Mouse (Mus musculus): ENCODE measurements around the gene Tmem80. TPM values are rescaled to one million over a fixed set of nuclear protein-coding genes. Genes with fewer than 3 reads are reported as not detected.

Gene Tmem80
- 53.1 and 54.7 TPM in 2 replicates for polyA plus RNA-seq (2015; fragmentation: Nextera tagmentation; extraction: Ambion mirVana)

DNA sequence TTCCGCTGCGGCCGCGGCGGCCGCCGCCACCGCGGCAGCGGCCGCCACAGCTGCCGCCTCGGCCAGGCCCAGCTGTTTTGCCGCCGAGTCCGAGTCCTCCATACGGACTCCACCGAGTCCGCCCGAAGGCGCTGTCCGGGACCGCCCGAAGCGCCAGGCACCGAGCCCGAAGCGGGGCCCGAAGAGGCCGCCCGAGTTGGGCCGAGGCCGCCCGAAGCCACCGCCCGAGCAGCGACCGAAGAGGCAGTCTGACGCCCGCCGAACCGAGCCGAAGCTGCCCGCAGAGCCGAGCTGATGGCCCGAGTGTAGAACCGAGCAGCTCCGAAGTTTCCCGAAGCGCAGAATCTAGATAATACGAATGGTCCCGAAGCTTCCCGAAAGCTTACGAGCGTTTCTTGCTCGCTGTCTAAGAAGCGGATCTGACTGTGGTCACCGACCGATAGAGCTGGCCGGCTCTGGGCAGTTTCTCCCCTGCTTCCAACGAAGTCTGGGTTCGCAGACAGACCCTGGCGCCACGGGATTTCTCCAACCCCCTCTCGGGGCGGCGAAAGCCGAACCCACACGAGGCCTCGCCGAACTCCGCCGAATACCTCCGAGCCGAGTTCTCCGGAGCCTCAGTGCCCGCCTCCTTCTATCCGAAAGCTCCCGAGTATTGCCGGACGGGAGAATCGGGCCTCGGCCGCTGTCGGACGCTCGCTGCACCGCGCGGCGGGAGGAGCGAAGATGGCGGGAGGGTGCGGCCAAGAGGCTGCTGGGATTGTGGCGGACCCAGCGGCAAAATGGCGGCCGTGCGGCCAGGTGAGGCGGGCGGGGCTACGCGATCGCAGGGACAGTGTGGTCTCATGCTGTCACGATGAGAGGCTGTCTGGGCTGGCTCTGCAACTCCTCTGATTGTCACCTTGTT is at the start of gene Tmem80, which contains the start of gene Deaf1:
Tmem80 (plus strand) TSS at position 271 of the 904 bp plus-strand sequence.
Deaf1 (minus strand) TSS at position 222 of the 904 bp plus-strand sequence.
- Histone ChIP-seq H3K27me3 (ENCODE audit: control insufficient read depth, insufficient read depth, low read depth, low read length) (no peaks in the 10 kb centered on the region), H3K4me3 (ENCODE audit: low read depth, low read length) (peak within 1 kb of the TSS; percentile 48), H3K36me3 (ENCODE audit: control insufficient read depth, insufficient read depth, low read length) (peaks cover 3% of the 10 kb centered on the region; the same call in 1 of the 2 replicates), H3K4me2 (ENCODE audit: low read length) (peak within 1 kb of the TSS; percentile 87), H3K4me1 (ENCODE audit: control insufficient read depth, insufficient read depth, low read length) (peaks cover 30% of the 10 kb centered on the region), H3K9ac (ENCODE audit: low read depth, low read length) (peak within 1 kb of the TSS; percentile 96), H3K27ac (ENCODE audit: low read length) (peak within 1 kb of the TSS; percentile 100), H3K9me3 (replicated peaks; ENCODE audit: control insufficient read depth, low read length, poor library complexity, severe bottlenecking) (no peaks in the 10 kb centered on the region)
- peak; percentile 97 for ATAC-seq
- WGBS: under 1% methylated on average over 99 of the region's 105 CpGs

DNA sequence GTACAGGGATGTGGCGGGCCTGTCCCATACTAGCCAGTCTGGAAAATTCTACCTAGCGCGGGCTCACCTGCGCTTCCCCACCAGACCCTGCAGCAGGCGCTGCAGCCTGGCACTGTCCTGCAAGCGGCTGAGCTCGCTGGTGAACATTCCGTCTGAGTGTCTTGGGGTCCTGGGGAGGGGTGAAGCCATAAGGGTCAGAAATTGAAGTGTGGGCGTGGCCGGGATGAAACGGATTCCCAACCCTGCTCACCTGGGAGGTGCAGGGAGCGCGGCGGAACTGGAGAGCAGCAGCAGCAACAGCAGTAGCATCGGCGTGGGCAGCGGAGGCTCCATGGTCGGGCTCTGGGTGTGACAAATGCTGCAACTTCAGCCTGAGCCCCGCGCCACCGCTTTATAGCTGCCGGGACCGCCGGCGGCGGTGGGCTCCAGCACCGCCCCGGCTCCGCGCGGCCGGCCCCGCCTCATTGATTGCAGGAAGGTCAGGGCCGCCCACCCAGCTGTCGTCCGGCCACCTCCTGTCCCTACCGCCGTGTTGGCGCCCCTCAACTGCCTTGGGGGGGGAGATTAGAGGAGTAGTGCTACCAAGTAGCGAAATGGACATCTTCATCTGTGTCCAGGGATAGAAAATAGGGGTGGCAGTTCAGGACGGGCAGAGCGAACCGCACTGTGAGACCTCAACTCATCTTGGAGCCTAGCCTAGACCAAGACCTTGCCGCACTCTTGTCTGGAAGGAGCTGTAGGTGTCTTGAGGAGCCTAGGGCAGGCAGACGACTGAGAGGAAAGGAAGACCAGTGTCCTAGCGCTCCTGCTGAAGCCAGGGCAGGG is 48.6 kb upstream of the Tmem80 start, which contains the start of gene Sct:
Sct (minus strand) TSS at position 368 of the 825 bp plus-strand sequence.
- 2% methylated on average over 44 of the region's 46 CpGs for WGBS
- ATAC-seq: peak; percentile 82

DNA sequence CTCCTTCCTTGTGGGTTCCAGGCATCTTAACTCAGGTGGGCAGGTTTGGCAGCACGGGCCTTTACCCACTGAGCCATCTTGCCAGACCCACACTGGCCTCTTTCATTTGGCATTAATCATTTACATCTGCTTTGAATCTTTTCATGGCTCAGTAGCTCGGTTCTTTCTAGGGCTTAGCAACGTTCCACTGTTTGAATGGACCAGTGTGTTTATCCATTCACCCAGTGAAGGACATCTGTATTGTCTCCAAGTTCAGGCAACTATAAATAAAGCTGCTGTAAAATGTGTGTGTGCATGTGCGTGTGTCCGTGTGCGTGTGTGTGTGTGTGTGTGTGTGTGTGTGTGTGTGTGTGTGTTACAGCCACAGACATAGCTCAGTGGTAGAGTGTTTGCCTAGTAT is 46.1 kb upstream of the Tmem80 start:
- Histone ChIP-seq H3K9ac (ENCODE audit: low read depth, low read length) (no peak overlapping the region), H3K36me3 (ENCODE audit: control insufficient read depth, insufficient read depth, low read length) (no peaks in the 10 kb centered on the region), H3K4me2 (ENCODE audit: low read length) (no peak overlapping the region), H3K27ac (ENCODE audit: low read length) (no peak overlapping the region), H3K9me3 (replicated peaks; ENCODE audit: control insufficient read depth, low read length, poor library complexity, severe bottlenecking) (no peaks in the 10 kb centered on the region), H3K4me3 (ENCODE audit: low read depth, low read length) (no peak overlapping the region), H3K4me1 (ENCODE audit: control insufficient read depth, insufficient read depth, low read length) (peaks cover 5% of the 10 kb centered on the region), H3K27me3 (ENCODE audit: control insufficient read depth, insufficient read depth, low read depth, low read length) (peaks cover 5% of the 10 kb centered on the region)
- WGBS: 57% methylated on average over 6 of the region's 6 CpGs
- no peak for ATAC-seq

More for the DNA sequence above, 48.6 kb upstream of the Tmem80 start, which contains the start of gene Sct:
- Histone ChIP-seq H3K9me3 (replicated peaks; ENCODE audit: control insufficient read depth, low read length, poor library complexity, severe bottlenecking) (no peaks in the 10 kb centered on the region), H3K4me2 (ENCODE audit: low read length) (peak within 1 kb of the TSS; percentile 97), H3K27me3 (ENCODE audit: control insufficient read depth, insufficient read depth, low read depth, low read length) (peaks cover 5% of the 10 kb centered on the region), H3K4me1 (ENCODE audit: control insufficient read depth, insufficient read depth, low read length) (peaks cover 5% of the 10 kb centered on the region), H3K4me3 (ENCODE audit: low read depth, low read length) (peak within 1 kb of the TSS; percentile 56), H3K9ac (ENCODE audit: low read depth, low read length) (peak within 1 kb of the TSS; percentile 74), H3K36me3 (ENCODE audit: control insufficient read depth, insufficient read depth, low read length) (no peaks in the 10 kb centered on the region), H3K27ac (ENCODE audit: low read length) (0 out of 2 replicates have a peak within 1 kb of the TSS, but pooled peaks have one; percentile 11)

DNA sequence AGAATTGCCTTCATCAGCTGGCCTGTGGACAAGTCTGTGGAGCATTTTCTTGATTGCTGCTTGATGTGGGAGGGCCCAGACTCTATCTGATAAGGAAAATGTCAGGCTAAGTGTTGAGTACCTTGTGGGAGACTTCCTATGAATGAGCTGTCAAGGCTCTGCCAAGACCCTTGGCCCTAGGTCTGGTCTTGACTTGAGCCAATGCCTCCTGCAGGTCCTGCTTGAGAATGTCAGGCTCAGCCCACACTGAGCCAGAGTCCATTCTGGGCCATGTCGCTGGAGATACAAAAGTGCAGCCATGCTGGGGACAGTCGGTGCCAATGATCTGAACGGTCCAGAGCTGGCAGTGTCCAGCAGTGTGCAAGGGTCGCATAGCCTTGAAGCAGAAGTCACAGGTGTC is 44.8 kb upstream of the Tmem80 start:
- H3K9ac ChIP-seq (ENCODE audit: low read depth, low read length): no peak overlapping the region
- 83% methylated on average over 4 of the region's 4 CpGs for WGBS
- no peak overlapping the region for H3K4me3 ChIP-seq (ENCODE audit: low read depth, low read length)
- ATAC-seq: no peak
- no peak overlapping the region for H3K4me2 ChIP-seq (ENCODE audit: low read length)
- no peak overlapping the region for H3K27ac ChIP-seq (ENCODE audit: low read length)
- H3K4me1 ChIP-seq (ENCODE audit: control insufficient read depth, insufficient read depth, low read length): peaks cover 5% of the 10 kb centered on the region
- H3K9me3 ChIP-seq (replicated peaks; ENCODE audit: control insufficient read depth, low read length, poor library complexity, severe bottlenecking): no peaks in the 10 kb centered on the region
- no peaks in the 10 kb centered on the region for H3K36me3 ChIP-seq (ENCODE audit: control insufficient read depth, insufficient read depth, low read length)
- peaks cover 5% of the 10 kb centered on the region for H3K27me3 ChIP-seq (ENCODE audit: control insufficient read depth, insufficient read depth, low read depth, low read length)

DNA sequence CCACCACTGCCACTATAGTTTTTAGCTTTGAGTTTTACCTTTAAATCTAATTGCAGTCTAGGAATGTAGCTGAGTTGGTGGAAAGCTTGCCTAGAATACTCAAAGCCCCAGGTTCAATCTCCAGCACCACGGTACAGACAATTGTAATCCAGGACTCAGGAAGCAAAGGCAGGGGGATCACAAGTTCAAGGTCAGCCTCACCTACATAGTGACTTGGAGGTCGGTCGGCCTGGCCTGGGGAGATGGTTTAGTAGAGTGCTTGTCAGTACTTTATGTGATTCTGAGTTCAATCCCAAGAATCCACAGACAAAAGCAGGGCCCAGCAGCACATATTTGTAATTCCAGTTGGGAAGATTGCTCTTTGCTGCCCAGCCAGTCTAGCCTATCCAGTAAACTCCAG is 39.5 kb upstream of the Tmem80 start:
- Histone ChIP-seq H3K4me1 (ENCODE audit: control insufficient read depth, insufficient read depth, low read length) (peaks cover 4% of the 10 kb centered on the region), H3K36me3 (ENCODE audit: control insufficient read depth, insufficient read depth, low read length) (no peaks in the 10 kb centered on the region), H3K27me3 (ENCODE audit: control insufficient read depth, insufficient read depth, low read depth, low read length) (peaks cover 11% of the 10 kb centered on the region), H3K9ac (ENCODE audit: low read depth, low read length) (no peak overlapping the region), H3K9me3 (replicated peaks; ENCODE audit: control insufficient read depth, low read length, poor library complexity, severe bottlenecking) (no peaks in the 10 kb centered on the region), H3K4me2 (ENCODE audit: low read length) (no peak overlapping the region), H3K4me3 (ENCODE audit: low read depth, low read length) (no peak overlapping the region), H3K27ac (ENCODE audit: low read length) (no peak overlapping the region)
- ATAC-seq: no peak
- 85% methylated on average over 3 of the region's 3 CpGs for WGBS

DNA sequence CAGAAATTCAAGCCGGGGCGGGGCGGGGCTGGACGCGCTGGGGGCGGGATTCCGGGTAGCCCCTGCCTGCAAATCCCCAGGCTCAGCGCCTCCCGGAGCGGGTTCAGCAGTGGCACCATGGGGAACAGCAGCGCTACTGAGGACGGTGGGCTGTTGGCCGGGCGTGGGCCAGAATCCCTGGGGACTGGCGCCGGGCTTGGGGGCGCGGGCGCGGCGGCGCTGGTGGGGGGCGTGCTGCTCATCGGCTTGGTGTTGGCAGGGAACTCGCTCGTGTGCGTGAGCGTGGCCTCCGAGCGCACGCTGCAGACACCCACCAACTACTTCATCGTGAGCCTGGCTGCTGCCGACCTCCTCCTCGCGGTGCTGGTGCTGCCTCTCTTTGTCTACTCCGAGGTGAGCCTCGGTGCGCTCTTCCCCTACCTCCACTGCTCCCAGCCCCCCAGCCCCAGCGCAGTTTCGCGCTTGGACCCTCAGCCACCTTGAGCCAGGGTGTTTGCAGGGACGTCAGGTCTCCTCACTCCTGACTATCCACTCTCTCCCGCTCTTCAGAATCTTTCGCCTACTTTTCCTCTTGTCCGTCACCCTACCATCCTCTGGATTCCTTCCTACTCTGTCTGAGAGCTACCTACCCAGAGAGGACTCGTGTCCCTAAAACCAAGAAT is 35.5 kb upstream of the Tmem80 start, which contains the start of gene Drd4:
Drd4 (plus strand) TSS at position 86 of the 662 bp plus-strand sequence.
- no peaks in the 10 kb centered on the region for H3K36me3 ChIP-seq (ENCODE audit: control insufficient read depth, insufficient read depth, low read length)
- peak within 1 kb of the TSS; percentile 51 for H3K4me3 ChIP-seq (ENCODE audit: low read depth, low read length)
- H3K4me2 ChIP-seq (ENCODE audit: low read length): peak within 1 kb of the TSS; percentile 92
- ATAC-seq: peak; percentile 70
- H3K27me3 ChIP-seq (ENCODE audit: control insufficient read depth, insufficient read depth, low read depth, low read length): peaks cover 38% of the 10 kb centered on the region
- 1% methylated on average over 46 of the region's 46 CpGs for WGBS
- no peaks in the 10 kb centered on the region for H3K9me3 ChIP-seq (replicated peaks; ENCODE audit: control insufficient read depth, low read length, poor library complexity, severe bottlenecking)
- H3K9ac ChIP-seq (ENCODE audit: low read depth, low read length): peak within 1 kb of the TSS; percentile 72
- no peak within 1 kb of the TSS for H3K27ac ChIP-seq (ENCODE audit: low read length)
- H3K4me1 ChIP-seq (ENCODE audit: control insufficient read depth, insufficient read depth, low read length): peaks cover 16% of the 10 kb centered on the region

DNA sequence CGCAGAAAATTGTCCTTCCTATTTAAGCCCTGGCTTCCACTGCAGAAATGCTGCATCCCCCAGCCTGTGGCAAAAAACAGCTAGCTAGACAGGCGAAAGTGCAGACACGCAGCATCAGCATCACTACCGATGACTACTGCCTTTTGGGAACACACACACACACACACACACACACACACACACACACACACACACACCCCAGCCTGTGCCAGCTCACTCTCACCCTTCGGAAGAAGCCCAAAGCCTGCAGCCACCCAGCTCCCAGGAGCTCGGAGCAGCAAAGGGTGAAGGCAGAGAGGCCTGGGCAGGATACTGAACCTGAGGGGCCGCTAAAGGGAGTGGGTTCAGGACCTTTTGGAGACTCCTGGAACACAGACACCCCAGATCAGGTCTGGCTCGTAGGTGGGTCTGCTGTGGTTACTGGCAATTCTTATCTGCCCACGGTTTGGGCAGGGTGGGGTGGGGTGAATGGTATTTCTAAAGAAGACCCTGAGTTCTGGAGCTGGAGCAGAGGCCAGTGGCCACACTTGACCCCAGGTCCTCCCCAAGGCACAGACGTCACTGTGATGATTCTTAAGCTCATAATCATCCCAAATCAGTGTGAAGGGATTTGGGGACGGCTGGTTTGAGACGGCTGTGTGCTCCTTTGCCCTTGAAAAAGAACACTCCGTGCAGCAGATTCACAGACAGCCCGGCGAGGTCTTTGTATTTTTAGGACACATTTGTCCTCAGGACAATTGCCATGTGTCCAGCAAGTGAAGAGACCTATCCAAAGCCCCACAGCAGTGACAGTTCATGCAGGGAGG is 34.8 kb upstream of the Tmem80 start:
- Histone ChIP-seq H3K27me3 (ENCODE audit: control insufficient read depth, insufficient read depth, low read depth, low read length) (peaks cover 38% of the 10 kb centered on the region), H3K9ac (ENCODE audit: low read depth, low read length) (no peak overlapping the region; the same call in 1 of the 2 replicates), H3K4me2 (ENCODE audit: low read length) (peak overlapping the region; percentile 92), H3K4me1 (ENCODE audit: control insufficient read depth, insufficient read depth, low read length) (peaks cover 16% of the 10 kb centered on the region), H3K27ac (ENCODE audit: low read length) (no peak overlapping the region), H3K9me3 (replicated peaks; ENCODE audit: control insufficient read depth, low read length, poor library complexity, severe bottlenecking) (no peaks in the 10 kb centered on the region), H3K4me3 (ENCODE audit: low read depth, low read length) (peak overlapping the region; percentile 51; the same call in 1 of the 2 replicates), H3K36me3 (ENCODE audit: control insufficient read depth, insufficient read depth, low read length) (no peaks in the 10 kb centered on the region)
- 27% methylated on average over 15 of the region's 15 CpGs for WGBS
- no peak for ATAC-seq

All from midbrain, embryonic 16.5 days (tissue).